ENCODE assay signal across 8 mouse cellular contexts in the genomic region with DNA sequence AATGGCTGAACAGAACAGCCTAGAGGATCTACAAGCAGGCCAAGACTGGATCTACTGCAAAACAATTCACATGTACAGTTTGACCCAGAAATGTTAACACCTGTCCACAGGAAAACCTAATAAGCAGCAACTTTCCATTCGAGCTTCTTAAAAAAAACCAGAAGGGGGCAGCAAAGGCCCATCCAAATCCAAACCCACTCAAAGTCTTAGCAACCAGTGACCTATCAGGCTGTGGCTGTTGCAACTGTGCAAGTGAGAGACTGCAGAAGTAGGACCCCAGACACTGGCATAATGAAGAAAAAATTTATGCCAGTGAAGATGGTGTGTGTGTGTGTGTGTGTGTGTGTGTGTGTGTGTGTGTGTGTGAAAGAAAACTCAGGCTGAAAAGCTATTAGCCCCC.
A peak's percentile ranks its signal among the peaks of the same experiment; 100 is the strongest.
DNase-seq lines count a peak whose midpoint lies in the region; ATAC-seq and TF ChIP-seq lines count a peak whose summit lies in the region.

No protein-coding gene starts in this region.

- TF ChIP-seq POLR2A in liver, adult 2 months (IDR thresholded peaks at IDR 0.05; ENCODE audit: extremely low read depth, insufficient read depth, low read length) = no peak

- no peak for ATAC-seq in liver, embryonic 12.5 days
- peak; percentile 29 for ATAC-seq in activated CD4-positive, CD25-positive, alpha-beta regulatory T cell, adult 4 months
- no peak for ATAC-seq in heart, postnatal 0 days (ENCODE audit: insufficient read depth, low read depth)

- H3K4me2 ChIP-seq in liver, embryonic 12.5 days = no peak overlapping the region
- H3K4me2 ChIP-seq in heart, postnatal 0 days (ENCODE audit: low read depth, low read length) = no peak overlapping the region

- no peak; the same call in 1 of the 2 replicates for TF ChIP-seq CTCF in liver, adult 2 months (IDR thresholded peaks at IDR 0.05; ENCODE audit: low read depth, low read length)
- peak; percentile 66 for TF ChIP-seq CTCF in heart, postnatal 0 days (IDR thresholded peaks at IDR 0.05; ENCODE audit: low read depth)

- H3K9me3 ChIP-seq in liver, embryonic 12.5 days (replicated peaks) = no peaks in the 10 kb centered on the region
- H3K9me3 ChIP-seq in heart, postnatal 0 days (replicated peaks; ENCODE audit: control insufficient read depth, low read length) = no peaks in the 10 kb centered on the region

- TF ChIP-seq EP300 in heart, postnatal 0 days (IDR thresholded peaks at IDR 0.05; ENCODE audit: low read depth) = no peak

- no peak overlapping the region for H3K27ac ChIP-seq in liver, adult 2 months (replicated peaks; ENCODE audit: insufficient read depth, low read depth, low read length)
- no peak overlapping the region for H3K27ac ChIP-seq in liver, embryonic 12.5 days
- H3K27ac ChIP-seq in heart, postnatal 0 days (ENCODE audit: low read depth) = no peak overlapping the region

- no peak overlapping the region for H3K9ac ChIP-seq in liver, adult 2 months (ENCODE audit: low read depth, low read length)
- no peak overlapping the region for H3K9ac ChIP-seq in liver, embryonic 12.5 days
- H3K9ac ChIP-seq in heart, postnatal 0 days (replicated peaks; ENCODE audit: low read depth, low read length) = no peak overlapping the region

- no peaks in the 10 kb centered on the region for H3K27me3 ChIP-seq in liver, adult 2 months (ENCODE audit: control insufficient read depth, insufficient read depth, low read length)
- H3K27me3 ChIP-seq in liver, embryonic 12.5 days (replicated peaks) = no peaks in the 10 kb centered on the region
- H3K27me3 ChIP-seq in heart, postnatal 0 days (ENCODE audit: control insufficient read depth, insufficient read depth, low read length) = no peaks in the 10 kb centered on the region

- no peaks in the 10 kb centered on the region for H3K36me3 ChIP-seq in liver, adult 2 months (ENCODE audit: control insufficient read depth, insufficient read depth, low read length)
- no peaks in the 10 kb centered on the region for H3K36me3 ChIP-seq in liver, embryonic 12.5 days
- no peaks in the 10 kb centered on the region for H3K36me3 ChIP-seq in heart, postnatal 0 days (replicated peaks; ENCODE audit: control insufficient read depth, insufficient read depth, low read length)

- H3K79me2 ChIP-seq in liver, adult 2 months (ENCODE audit: control insufficient read depth, insufficient read depth, low read length) = peaks cover 2% of the 10 kb centered on the region; the same call in 1 of the 2 replicates

- intact Hi-C loops in left cerebral cortex, postnatal 10 days (cut with DNase I) = loop anchor here (5.0 kb wide), 1 partner anchor 119 kb away; no protein-coding TSS in a partner anchor

- H3K4me3 ChIP-seq in liver, adult 2 months (ENCODE audit: insufficient read depth, low read depth, low read length) = no peak overlapping the region
- no peak overlapping the region for H3K4me3 ChIP-seq in liver, embryonic 12.5 days
- H3K4me3 ChIP-seq in heart, postnatal 0 days (ENCODE audit: low read depth, low read length) = no peak overlapping the region

- DNase-seq in liver, adult 2 months (ENCODE audit: extremely low read depth, low read depth, low spot score) = peak; percentile 67
- peak; percentile 46 to 68 for DNase-seq in cerebellum, postnatal 36 days
- peak; percentile 67 for DNase-seq in heart, postnatal 0 days (ENCODE audit: low spot score)
- peak; percentile 23 to 31 for DNase-seq in left cerebral cortex, postnatal 10 days (ENCODE audit: extremely low spot score in 1 of 2, low spot score in 2 of 2)
- peak; percentile 39 for DNase-seq in neural tube, embryonic 10.5 days (ENCODE audit: extremely low spot score, low spot score)
- DNase-seq in testis, postnatal 10 days (ENCODE audit: low spot score) = no peak

- peaks cover 3% of the 10 kb centered on the region; the same call in 1 of the 2 replicates for H3K4me1 ChIP-seq in liver, adult 2 months (ENCODE audit: control insufficient read depth, insufficient read depth, low read length)
- peaks cover 18% of the 10 kb centered on the region for H3K4me1 ChIP-seq in liver, embryonic 12.5 days
- H3K4me1 ChIP-seq in heart, postnatal 0 days (ENCODE audit: control insufficient read depth, insufficient read depth) = peaks cover 3% of the 10 kb centered on the region; the same call in 1 of the 2 replicates

- WGBS in liver, adult 2 months = 0% methylated on average over 1 of the region's 1 CpGs
- 0% methylated on average over 1 of the region's 1 CpGs for whole genome bisulfite sequencing in liver, embryonic 12.5 days (ENCODE audit: insufficient replicate concordance)
- 0% methylated on average over 1 of the region's 1 CpGs for WGBS in heart, postnatal 0 days
